Comparison of ENCODE assay signal across 8 mouse cellular contexts in the genomic region with DNA sequence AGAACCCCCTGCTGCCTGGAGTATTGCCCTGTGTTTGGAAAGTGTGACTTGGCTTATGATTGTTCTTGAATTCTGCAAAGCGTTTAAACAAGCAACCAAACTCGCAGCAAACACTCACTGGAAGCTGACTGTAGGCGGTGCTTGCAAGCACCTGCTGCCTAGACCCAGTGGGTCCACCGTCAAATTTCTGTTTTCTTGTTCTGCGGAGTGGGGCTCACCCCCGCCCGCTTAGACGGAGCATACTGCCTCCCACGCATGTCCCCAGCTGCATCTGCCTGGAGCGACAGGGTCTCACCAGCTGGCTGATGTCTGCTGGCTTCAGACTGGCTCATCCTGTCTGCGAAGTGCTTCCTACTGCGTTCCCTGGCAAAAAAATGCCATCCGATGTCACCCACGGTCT. TPM values are rescaled to one million over a fixed set of nuclear protein-coding genes. Genes with fewer than 3 reads are reported as not detected.
DNase-seq lines count a peak whose midpoint lies in the region; ATAC-seq and TF ChIP-seq lines count a peak whose summit lies in the region.

No protein-coding gene starts in this region.

- peak overlapping the region; percentile 71 for H3K4me2 ChIP-seq in embryonic facial prominence, embryonic 13.5 days
- peak overlapping the region; percentile 67 for H3K4me2 ChIP-seq in liver, embryonic 11.5 days

- H3K4me1 ChIP-seq in embryonic facial prominence, embryonic 13.5 days: peaks cover 30% of the 10 kb centered on the region
- no peaks in the 10 kb centered on the region; the same call in 1 of the 2 replicates for H3K4me1 ChIP-seq in liver, embryonic 11.5 days (replicated peaks; ENCODE audit: control insufficient read depth, insufficient read depth, low read length)
- H3K4me1 ChIP-seq in thymus, adult 2 months (replicated peaks; ENCODE audit: control insufficient read depth, insufficient read depth, low read length): peaks cover 36% of the 10 kb centered on the region

- WGBS in embryonic facial prominence, embryonic 13.5 days: 14% methylated on average over 14 of the region's 14 CpGs
- 16% methylated on average over 14 of the region's 14 CpGs for WGBS in liver, embryonic 11.5 days
- 3% methylated on average over 14 of the region's 14 CpGs for WGBS in thymus, adult 2 months

- H3K9me3 ChIP-seq in embryonic facial prominence, embryonic 13.5 days: no peaks in the 10 kb centered on the region; the same call in 1 of the 2 replicates
- no peaks in the 10 kb centered on the region for H3K9me3 ChIP-seq in liver, embryonic 11.5 days (ENCODE audit: control insufficient read depth, low read length)

- no peak overlapping the region for H3K9ac ChIP-seq in embryonic facial prominence, embryonic 13.5 days
- H3K9ac ChIP-seq in liver, embryonic 11.5 days (ENCODE audit: low read depth, low read length): no peak overlapping the region

- intact Hi-C loops in heart, postnatal 14 days (cut with DNase I): loop anchor here (5.0 kb wide), 2 partner anchors 38 to 42 kb away; no protein-coding TSS in a partner anchor

- no peaks in the 10 kb centered on the region for H3K36me3 ChIP-seq in embryonic facial prominence, embryonic 13.5 days
- no peaks in the 10 kb centered on the region for H3K36me3 ChIP-seq in liver, embryonic 11.5 days (ENCODE audit: control insufficient read depth, insufficient read depth, low read length)
- no peaks in the 10 kb centered on the region for H3K36me3 ChIP-seq in thymus, adult 2 months (ENCODE audit: control insufficient read depth, insufficient read depth, low read length)

- H3K27me3 ChIP-seq in embryonic facial prominence, embryonic 13.5 days: peaks cover 20% of the 10 kb centered on the region
- peaks cover 12% of the 10 kb centered on the region for H3K27me3 ChIP-seq in liver, embryonic 11.5 days (replicated peaks; ENCODE audit: control insufficient read depth, insufficient read depth, low read length)
- H3K27me3 ChIP-seq in thymus, adult 2 months (ENCODE audit: control insufficient read depth, insufficient read depth, low read length): no peaks in the 10 kb centered on the region

- no peak overlapping the region for H3K27ac ChIP-seq in embryonic facial prominence, embryonic 13.5 days
- no peak overlapping the region for H3K27ac ChIP-seq in liver, embryonic 11.5 days (ENCODE audit: low read depth, low read length)
- H3K27ac ChIP-seq in thymus, adult 2 months (ENCODE audit: control insufficient read depth, insufficient read depth, low read length): peak overlapping the region; percentile 71

- peak; percentile 15 for DNase-seq in adrenal gland, adult 2 months
- no peak for DNase-seq in adrenal gland, adult 18-20 months (ENCODE audit: low spot score in 2 of 2)
- peak; percentile 48 to 52 for DNase-seq in heart, postnatal 14 days
- DNase-seq in kidney, postnatal 25 days: peak; percentile 47 to 72
- DNase-seq in liver, embryonic 11.5 days (ENCODE audit: low spot score): peak; percentile 42
- DNase-seq in naive thymus-derived CD4-positive, alpha-beta T cell, adult 2 months (ENCODE audit: low read depth): peak; percentile 87
- DNase-seq in thymus, adult 2 months: peak; percentile 89

- ATAC-seq in embryonic facial prominence, embryonic 13.5 days (ENCODE audit: insufficient number of reproducible peaks, insufficient read depth, low FRiP score, low TSS enrichment, low read depth): no peak
- no peak for ATAC-seq in liver, embryonic 11.5 days (replicated peaks; ENCODE audit: low FRiP score)

- TF ChIP-seq POLR2A in thymus, adult 2 months (IDR thresholded peaks at IDR 0.05; ENCODE audit: control insufficient read depth, extremely low read depth, insufficient read depth, low read length, poor library complexity): peak; percentile 62; the same call in 1 of the 2 replicates

- TF ChIP-seq CTCF in thymus, adult 2 months (IDR thresholded peaks at IDR 0.05; ENCODE audit: borderline replicate concordance, control insufficient read depth, extremely low read depth, insufficient read depth, low read length, poor library complexity): 0 out of 2 replicates have a peak, but pooled peaks have one; percentile 9

- H3K4me3 ChIP-seq in embryonic facial prominence, embryonic 13.5 days: peak overlapping the region; percentile 38
- H3K4me3 ChIP-seq in liver, embryonic 11.5 days (ENCODE audit: low read depth, low read length): peak overlapping the region; percentile 23; the same call in 1 of the 2 replicates
- peak overlapping the region; percentile 7 for H3K4me3 ChIP-seq in thymus, adult 2 months (ENCODE audit: control insufficient read depth, insufficient read depth, low read length)

RNA-seq across cellular contexts. Expression of a gene that starts 0.5 kb away (rescaled TPM):
- total RNA-seq in adrenal gland, adult 2 months (2021): not detected
- not detected in 2 replicates for polyA plus RNA-seq in adrenal gland, adult 2 months (2012; rRNA removed)
- total RNA-seq in adrenal gland, adult 18-20 months (2021): under 1 TPM in 1 of 2 experiments, not detected in 1; 0.32 TPM
- polyA plus RNA-seq in embryonic facial prominence, embryonic 13.5 days (2015; fragmentation: Nextera tagmentation; extraction: Ambion mirVana): 0.31 TPM in 1 of 2 replicates, not detected in the other
- total RNA-seq in heart, postnatal 14 days (2021): under 1 TPM in 1 of 2 experiments, not detected in 1; 0.39 TPM
- polyA plus RNA-seq in liver, embryonic 11.5 days (2014; fragmentation: Nextera tagmentation; extraction: Ambion mirVana): not detected in 2 replicates
- 0.98 and 1.5 TPM in 2 replicates for polyA plus RNA-seq in thymus, adult 2 months (2012; rRNA removed)

RNA-seq across cellular contexts. Expression of a gene that starts 9.1 kb away (rescaled TPM):
- not detected for total RNA-seq in adrenal gland, adult 2 months (2021)
- 0.04 and 0.07 TPM in 2 replicates for polyA plus RNA-seq in adrenal gland, adult 2 months (2012; rRNA removed)
- total RNA-seq in adrenal gland, adult 18-20 months (2021): under 1 TPM; 0.22 to 0.23 TPM
- polyA plus RNA-seq in embryonic facial prominence, embryonic 13.5 days (2015; fragmentation: Nextera tagmentation; extraction: Ambion mirVana): 2.0 and 2.1 TPM in 2 replicates
- 1 to 10 TPM in 1 of 2 experiments, under 1 TPM in 1; 0.38 to 1.2 TPM for total RNA-seq in heart, postnatal 14 days (2021)
- 0.26 and 0.29 TPM in 2 replicates for polyA plus RNA-seq in liver, embryonic 11.5 days (2014; fragmentation: Nextera tagmentation; extraction: Ambion mirVana)
- polyA plus RNA-seq in thymus, adult 2 months (2012; rRNA removed): 111 and 114 TPM in 2 replicates

Comparison
In these comparisons a context has a peak if more than half of its experiments do, and no peak if none do; other contexts are left out.
1. DNase-seq: peak in adrenal gland, adult 2 months (single experiment), heart, postnatal 14 days (2 of 2), kidney, postnatal 25 days (2 of 2), liver, embryonic 11.5 days (single experiment), naive thymus-derived CD4-positive, alpha-beta T cell, adult 2 months (single experiment) and thymus, adult 2 months (single experiment); none in adrenal gland, adult 18-20 months (0 of 2).
2. RNA of a gene that starts 9.1 kb away (polyA plus RNA-seq): 111 to 114 TPM in thymus, adult 2 months; 2.0 to 2.1 TPM in embryonic facial prominence, embryonic 13.5 days, 0.26 to 0.29 TPM in liver, embryonic 11.5 days and 0.04 to 0.07 TPM in adrenal gland, adult 2 months; every median in the first group is over 10 times any median in the second.
3. Peak in every context shown above with its lines, with median percentiles within 50 percentile points of each other: H3K4me3 ChIP-seq.